Mouse (Mus musculus): Measurements from ENCODE around the gene Cntnap1.
"Not testable (repeated sequence)": the region's sequence is repeated elsewhere in the genome, so short reads cannot be mapped to it uniquely, and the experiment has no call there.

The Cntnap1 gene

DNA sequence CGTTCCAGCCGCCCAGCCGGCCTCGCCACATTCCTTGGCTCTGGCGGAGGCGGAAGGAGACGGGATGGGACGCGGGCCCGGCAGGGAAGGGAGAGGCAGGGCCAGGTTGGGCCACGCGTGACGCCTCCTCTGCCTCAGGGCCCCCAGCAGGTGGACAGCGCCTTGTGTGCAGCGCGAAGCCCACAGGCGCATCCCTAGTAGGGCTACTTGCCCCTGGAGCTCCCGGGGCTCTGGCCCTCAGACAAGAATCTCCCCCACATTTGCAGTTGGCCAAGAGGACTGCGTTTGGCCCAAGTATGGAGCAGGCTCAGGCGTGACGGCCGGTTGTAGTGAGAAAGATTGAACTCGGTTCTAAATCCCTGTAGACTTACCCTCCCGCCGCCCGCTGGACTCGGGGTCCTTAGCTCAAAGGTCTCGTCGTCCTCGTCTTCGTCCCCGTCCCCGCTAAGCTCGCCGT, at the start of gene Cntnap1:
Gene Cntnap1 (plus strand): TSS at position 170 of the 457 bp plus-strand sequence.
- DNase-seq (ENCODE audit: low spot score): no peak

DNA sequence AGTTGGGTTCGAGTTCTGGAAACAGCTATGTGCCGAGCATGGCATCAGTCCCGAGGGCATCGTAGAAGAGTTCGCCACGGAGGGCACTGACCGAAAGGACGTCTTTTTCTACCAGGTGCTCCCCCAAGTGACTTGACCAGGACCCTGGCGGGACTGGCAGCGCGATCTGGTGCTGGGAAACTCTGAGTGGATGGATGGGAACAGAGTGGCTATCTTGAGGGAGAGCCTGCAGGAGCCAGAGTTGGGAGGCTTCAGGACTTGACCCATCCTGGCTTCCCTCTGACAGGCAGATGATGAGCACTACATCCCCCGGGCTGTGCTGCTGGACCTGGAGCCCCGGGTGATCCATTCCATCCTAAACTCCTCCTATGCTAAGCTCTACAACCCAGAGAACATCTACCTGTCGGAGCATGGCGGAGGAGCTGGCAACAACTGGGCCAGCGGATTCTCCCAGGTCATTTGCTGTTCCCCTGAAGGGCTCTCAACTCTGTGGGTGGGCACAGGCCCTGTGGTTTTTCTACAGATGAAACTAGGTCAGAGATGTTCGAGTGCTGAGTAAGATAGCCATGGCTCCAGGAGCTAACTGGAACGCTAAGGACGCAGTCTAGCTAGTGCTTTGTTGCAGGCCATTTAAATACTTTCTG, 49.7 kb upstream of the Cntnap1 start:
- DNase-seq (ENCODE audit: low spot score): no peak

DNA sequence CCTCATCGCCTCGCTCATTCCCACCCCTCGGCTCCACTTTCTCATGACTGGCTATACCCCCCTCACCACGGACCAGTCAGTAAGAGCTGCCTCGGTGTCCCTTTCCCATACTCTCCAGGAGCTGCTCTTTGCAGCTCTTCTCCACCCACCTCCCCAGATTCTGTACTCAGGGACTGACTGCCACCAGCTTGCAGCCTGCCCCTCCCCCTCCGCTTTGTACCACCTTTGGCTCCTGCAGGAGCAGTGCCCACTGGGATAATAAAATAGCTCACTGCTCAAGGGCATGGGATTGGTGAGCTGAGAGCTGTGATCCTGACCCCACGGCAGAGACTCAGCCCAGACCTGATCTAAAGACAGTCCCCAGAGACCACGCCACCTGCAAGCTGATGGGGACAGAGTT, 45.8 kb upstream of the Cntnap1 start:
- DNase-seq (ENCODE audit: low spot score): not testable (repeated sequence)

DNA sequence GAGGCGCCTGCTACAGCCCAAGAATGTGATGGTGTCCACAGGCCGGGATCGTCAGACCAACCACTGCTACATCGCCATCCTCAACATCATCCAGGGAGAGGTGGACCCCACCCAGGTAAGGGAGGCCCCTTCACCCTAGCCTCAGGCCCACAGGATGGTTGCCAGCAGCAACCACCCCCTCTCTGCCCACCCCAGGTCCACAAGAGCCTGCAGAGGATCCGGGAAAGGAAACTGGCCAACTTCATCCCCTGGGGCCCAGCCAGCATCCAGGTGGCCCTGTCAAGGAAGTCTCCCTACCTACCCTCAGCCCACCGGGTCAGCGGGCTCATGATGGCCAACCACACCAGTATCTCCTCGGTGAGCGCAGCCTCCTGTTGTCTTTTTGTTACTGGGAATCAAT, 45.3 kb upstream of the Cntnap1 start:
- DNase-seq (ENCODE audit: low spot score): not testable (repeated sequence)

DNA sequence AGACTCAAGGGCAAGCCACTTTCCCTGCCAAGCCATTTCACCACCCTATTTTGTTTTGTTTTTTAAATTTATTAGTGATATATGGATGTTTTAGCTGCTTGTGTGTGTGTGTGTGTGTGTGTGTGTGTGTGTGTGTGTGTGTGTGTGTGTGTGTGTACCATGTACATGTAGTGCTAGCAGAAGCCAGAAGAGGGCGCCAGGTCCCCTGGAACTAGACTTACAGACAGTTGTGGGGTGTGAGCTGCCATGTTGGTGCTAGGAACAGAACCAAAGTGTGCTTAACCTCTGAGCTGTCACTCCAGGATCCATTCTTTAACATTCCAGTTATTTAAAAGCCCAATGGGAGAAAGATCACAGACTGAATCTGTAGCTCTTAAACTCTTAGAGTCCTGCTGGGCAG, 43.2 kb upstream of the Cntnap1 start:
- DNase-seq (ENCODE audit: low spot score): peak; percentile 38

DNA sequence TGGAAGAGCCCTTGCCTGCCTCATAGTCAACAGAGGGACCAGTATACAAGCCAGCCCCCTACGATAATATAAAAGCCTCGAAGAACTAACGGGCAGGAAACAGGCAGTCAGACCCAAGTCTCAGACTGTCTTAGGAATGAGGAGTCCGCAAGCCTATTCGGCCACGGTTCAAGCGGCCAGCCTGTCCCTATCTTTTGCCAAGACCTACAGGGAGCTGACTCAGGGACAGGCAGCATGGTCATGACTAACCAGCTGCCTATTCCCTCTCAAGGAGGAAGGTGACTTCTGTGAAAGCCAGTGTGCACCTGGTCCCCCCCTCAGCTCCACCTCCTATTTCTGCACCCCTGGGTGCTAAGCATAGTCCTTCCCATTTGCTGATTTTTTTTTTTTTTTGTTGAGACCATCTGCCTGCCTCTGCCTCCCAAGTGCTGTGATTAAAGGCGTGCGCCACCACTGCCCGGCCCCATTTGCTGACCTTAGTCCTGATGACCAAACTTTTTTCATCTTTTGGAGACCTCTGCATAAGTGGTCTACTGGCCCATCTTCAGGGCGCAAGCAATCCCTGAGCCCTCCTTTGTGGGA, 41.2 kb upstream of the Cntnap1 start:
- DNase-seq (ENCODE audit: low spot score): no peak

DNA sequence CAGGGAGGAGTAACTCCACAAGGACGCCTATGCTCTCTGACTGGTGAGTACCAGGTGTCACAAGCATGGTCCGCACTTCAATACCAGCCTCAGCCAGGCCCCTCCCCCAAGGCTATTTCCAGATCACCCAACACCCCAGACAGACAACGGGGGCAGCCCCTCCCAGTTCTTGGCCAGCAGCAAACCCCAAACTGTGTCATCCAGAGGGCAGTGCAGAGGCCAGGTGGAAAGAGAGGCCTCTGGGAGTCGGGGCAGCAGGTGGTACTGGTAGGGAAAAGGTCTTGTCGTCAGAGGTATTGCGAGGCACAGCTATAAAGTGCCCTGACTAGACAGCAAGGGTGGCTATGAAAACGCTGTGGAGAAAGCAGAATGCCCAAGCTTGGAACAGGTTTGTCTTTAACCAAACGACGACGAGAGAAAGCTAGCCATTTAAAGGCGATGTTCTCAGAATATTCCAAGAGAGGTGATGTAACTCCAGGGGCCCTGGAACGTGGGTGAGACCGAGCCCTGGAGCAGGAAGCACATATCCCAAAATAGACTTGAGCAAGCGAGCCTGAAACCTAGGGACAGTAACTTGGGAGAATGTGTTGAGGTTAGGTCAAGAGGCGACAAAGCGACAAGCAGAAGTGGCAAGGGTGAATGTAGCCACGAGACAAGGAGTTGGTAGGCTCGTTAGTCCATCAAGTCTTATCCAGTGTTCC, 40.1 kb upstream of the Cntnap1 start:
- no peak for DNase-seq (ENCODE audit: low spot score)

DNA sequence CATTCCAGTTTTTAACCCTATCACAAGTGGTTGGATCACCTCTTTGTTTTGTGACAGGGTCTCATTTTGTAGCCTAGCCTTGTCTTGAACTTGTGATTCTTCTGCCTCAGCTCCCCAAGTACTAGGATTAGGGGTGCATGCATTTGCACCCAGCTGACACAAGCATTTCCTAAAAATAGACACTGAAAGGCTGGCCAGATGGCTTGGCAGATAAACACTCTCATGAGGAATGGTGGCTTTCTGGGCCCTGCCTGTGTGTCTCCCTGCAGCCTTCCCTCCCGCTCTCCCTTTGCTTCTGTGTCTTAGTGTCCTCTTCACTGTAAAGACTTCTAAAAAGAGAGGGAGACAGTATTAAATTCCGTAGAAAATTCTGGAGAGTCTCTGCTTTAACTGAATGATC, 39.1 kb upstream of the Cntnap1 start:
- DNase-seq (ENCODE audit: low spot score): no peak

DNA sequence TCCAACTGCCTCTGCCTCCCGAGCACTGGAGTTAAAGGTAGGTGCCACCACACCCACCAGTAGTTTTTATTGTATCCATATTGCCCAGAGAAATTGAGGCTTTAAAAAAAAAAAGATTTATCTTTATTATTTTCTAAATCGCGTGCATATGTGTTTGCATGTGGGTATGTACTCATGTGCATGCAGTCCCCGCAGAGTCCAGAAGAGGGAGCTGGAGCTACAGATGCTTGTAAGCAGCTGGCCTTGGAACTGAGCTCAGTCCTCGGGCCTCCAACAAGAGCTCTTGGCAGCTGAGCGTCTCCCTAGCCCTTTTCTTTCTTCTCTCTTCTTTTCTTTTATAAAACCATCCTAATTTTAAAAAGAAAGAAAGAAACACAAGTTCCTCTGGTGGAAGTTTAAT, 38.6 kb upstream of the Cntnap1 start:
- no peak for DNase-seq (ENCODE audit: low spot score)

DNA sequence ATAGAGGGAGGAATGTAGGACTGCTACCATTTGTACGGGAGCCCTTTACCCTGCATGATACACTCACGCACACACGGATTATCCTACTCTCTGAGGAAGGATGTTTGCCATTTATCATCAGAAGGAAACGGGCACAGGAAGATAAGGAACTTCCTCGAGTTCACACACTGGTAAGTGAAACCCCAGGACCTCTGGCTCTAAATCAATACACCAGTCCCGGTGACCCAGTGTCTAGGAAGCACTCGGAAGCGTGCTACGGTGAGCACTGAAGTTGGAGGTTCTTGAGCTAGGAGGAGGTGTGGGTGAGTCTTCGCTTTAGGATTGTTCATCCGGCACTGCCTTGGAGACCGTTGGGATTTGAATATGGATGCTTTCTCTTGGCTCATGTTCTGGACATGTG, 37.3 kb upstream of the Cntnap1 start:
- DNase-seq (ENCODE audit: low spot score): no peak

DNA sequence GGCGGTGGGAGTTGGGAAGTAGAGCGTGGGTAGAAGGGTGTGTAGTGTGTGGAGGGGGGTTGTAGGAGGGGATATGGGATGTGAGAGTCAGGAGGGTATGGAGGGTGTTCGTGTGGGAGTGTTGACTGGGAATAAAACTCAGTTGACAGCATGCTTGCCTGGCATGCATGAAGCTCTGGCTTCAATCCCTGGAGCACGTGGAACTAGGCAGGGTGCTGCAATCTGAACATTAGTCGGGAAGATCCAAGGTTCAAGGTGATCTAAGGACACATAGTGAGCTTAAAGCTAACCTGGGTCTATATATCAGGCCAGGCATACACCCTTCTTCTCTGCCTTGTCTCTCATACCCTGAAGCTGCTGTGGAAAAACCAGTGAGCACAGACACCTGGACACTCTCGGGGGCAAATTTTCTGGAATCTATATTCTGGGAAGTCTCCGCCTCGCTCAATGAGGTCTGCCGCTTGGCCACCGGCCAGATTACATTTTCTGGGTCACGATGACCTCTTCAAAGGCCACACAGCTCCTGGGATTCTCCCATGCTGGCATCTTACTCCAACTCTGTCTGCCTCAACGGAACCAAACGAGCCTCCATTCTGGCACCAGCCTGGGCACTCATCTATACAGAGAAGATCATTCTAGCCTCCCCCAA, 36.0 kb upstream of the Cntnap1 start:
- no peak for DNase-seq (ENCODE audit: low spot score)

DNA sequence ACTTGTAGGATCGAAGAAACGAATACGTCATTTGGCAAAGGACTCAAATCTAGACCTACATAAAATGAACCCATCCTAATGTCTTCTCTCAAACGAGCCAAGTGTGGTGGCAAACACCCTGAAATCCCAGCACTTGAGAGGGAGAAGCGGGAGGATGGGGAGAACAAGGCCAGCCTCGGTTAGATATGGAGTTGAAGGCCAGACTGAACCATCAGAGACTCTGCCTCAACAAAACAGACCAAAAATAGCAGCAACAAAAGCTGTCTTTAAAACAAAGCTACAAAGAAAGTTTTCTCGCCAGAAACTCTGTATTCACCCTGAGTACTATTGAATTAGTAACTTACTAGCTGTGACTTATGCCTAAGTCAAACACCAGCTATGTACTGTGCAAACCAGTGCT, 33.3 kb upstream of the Cntnap1 start:
- no peak for DNase-seq (ENCODE audit: low spot score)

DNA sequence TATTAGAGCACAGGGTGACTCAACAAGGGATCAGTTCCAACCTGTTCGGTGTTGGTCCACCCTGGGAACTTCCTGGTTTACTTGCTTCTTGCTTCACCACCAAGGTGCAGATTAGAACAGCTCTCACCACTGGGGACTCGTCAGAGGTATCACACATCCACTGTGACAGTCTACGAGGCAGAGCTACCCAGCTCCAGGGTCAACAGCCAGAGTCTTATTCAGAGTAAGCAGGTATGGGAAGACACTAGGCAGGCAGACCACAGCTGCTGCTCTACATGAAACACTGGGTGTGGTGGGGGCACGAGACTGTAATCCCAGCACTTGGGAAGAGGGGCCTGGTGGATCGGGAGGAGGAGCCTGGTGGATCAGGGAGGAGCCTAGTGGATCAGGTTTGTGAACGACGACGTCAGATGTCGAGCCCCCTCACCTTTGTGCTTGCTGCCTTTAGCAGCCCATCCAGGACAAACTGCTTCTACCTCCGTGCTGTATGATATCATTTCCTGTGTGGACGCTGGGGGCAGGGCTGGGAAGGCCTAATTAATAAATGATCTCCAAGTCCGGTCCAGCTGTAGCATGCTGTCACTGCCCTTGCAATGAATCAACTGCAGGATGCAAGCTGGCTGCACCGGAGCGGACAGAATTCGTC, 31.7 kb upstream of the Cntnap1 start:
- no peak for DNase-seq (ENCODE audit: low spot score)

DNA sequence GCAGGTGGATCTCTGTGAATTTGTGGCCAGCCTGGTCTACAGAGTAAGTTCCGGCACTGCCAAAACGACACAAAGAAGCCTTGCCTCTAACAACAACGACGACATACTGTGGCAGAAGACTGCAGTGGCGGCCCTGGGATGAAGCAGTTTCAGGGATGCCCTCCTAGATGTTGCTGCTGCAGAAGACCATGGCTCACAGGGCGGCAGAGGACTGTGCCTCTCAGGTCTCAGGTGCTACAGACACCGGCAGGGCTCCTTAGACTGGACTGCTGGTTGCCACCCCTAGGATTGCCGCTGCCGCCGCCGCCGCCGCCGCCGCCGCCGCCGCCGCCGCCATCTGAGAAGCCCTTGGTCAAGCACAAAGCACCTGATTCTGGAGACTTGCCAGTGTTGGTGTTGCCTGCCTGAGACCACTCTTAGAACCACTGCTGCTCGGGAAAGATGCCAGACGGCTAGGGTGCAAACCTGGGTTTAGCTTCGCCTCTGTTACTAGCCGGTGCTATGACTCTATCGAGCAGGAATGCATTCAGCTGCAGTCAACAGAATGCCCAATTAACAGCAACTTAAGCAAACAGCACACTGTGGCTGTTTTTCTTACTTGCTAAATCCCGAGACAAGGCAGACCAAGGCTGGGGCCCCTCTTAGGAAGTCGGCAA, 30.0 kb upstream of the Cntnap1 start:
- no peak for DNase-seq (ENCODE audit: low spot score)

DNA sequence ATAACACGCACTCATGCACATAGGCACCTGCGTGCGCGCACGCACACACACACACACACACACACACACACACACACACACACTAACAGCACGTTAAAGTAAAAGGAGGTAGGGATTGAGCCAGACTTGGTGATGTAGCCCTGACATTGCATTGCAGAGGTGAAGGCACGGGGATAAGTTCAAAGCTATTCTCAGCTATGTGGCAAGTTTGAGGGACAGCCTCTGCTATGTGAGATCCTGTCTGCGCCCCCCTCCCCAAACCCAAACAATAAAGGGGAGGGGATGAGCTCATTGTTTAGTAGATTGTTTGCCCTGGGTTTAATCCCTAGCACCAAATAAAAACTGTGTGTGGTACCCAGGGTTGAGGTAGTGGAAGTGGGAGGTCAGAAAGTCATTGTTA, 29.2 kb upstream of the Cntnap1 start:
- DNase-seq (ENCODE audit: low spot score): no peak

DNA sequence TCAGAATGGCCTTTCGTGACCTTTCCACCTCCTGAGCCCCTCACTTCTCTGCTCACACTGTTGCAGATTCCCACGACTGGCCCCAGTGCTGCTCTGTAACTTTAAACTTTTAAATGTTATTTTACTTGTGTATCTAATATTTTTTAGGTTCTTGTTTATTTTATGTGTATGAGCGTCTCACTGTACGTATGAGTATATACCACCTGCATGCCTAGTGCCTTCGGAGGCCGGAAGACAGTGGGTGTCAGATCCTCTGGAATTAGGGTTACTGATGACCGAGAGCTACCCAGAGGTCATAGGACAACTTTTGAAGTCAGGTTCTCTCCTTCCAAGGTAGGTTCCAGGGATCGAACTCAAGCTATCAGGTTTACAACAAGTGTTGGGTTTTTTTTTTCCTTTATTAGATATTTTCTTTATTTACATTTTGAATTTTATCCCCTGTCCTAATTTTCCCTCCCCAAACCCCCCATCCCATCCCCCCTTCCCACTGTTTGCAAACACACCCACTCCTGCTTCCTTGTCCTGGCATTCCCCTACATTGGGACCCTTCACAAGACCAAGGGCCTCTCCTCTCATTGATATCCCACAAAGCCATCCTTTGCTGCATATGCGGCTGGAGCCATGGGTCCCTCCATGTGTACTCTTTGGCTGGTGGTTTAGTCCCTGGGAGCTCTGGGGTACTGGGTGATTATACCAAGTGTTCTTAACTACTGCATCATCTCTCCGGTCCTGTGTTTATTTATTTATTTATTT, 27.9 kb upstream of the Cntnap1 start:
- DNase-seq (ENCODE audit: low spot score): no peak

DNA sequence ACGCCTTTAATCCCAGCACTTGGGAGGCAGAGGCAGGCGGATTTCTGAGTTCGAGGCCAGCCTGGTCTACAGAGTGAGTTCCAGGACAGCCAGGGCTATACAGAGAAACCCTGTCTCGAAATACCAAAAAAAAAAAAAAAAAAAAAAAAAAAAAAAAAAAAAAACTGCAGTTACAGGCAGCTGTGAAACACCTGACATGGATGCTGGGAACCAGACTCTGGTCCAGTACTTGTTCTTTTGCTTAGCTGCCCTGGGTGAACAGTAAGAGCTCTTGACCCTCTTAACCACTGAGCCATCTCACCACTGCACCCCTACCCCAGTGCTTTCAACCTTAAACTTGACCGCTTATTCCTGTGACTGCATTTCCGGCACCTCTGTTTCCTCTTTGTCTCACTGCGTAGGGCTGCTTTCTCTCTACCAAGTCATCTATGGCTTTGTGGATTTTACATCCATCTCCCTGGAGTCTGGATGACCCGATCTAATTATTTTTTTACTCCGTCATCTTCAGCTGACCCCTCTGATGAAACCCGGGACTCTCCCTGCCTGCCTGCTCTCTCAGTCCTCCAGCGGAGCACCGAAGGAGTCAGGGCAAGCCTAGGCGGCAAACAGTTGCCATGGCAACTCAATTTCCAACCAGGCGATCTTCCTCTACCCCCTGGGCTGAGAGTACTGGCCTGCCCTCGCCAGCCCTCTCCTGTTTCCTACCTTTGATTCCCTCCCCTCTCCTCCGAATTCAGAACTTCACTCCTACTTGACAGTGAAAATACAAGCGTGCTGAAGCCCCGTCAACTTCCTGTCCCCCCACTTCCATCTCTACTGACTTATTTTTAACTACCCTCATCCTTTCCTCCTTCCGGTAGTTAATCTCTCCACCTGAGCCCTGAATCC, 26.7 kb upstream of the Cntnap1 start:
- DNase-seq (ENCODE audit: low spot score): peak; percentile 58

DNA sequence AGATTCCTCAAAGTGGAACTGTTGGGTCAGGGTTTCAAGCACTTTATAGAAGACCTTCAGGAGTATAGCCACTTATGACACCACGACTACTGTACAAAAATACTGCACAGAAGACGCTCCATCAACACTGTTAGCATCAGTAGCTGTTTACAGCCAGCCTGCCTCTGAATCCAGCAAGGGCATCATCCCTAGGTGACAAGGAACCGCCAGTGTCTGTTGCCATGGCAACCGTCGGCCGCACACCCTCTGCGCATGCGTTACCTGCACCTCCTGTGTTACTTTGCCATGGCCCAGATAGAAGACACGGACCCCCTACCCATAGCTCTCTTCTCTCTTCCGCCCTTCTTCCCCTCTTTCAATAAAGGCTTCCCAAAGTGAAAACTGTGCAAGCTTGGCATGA, 23.9 kb upstream of the Cntnap1 start:
- DNase-seq (ENCODE audit: low spot score): no peak

DNA sequence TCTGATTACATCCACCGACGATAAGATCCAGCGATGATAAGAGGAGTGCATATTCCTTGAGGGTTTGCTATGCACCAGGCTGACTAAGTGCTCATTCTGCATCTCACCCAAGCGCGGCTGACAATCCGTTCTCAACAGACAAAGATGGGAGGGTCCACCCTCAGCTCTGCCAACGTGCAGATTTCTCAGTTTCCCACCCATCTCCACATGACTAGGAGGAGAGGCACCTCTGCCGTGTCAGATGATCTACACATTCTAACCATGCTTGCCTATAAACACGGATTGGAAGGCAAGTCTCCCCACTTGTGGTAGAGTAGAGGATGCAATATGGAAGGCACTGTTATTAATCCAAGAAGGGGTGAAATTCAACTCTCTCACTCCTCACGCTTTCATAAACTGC, 21.6 kb upstream of the Cntnap1 start:
- DNase-seq (ENCODE audit: low spot score): no peak

Data from T-cell, adult 2 months (primary cell).